Mouse (Mus musculus): ENCODE measurements around the gene Lsm3.

- TF ChIP-seq POLR2A (IDR thresholded peaks at IDR 0.05; ENCODE audit: borderline replicate concordance, insufficient read depth, low read length) (no peak), CTCF (IDR thresholded peaks at IDR 0.05; ENCODE audit: borderline replicate concordance, insufficient read depth, low read depth, low read length) (no peak)
Measured at GRCm38 (mm10) chr6:91528265-91528664, 12.5 kb downstream of the Lsm3 start.
